Mouse (Mus musculus) gastrocnemius, adult 18-20 months (tissue): ENCODE results near the gene Tnpo1. TPM values are rescaled to one million over a fixed set of nuclear protein-coding genes. Genes with fewer than 3 reads are reported as not detected.

Experiments used
- DNase-seq: peaks from one replicate; pipeline ENCODE4 v3.0.0; 2021; ENCODE audit warnings: low spot score
- long read RNA-seq, 2 experiments: library from polyadenylated mRNA; stranded (forward); transcript quantifications; one replicate each; pipeline ENCODE4 v2.0.0; 2021
- total RNA-seq, 2 experiments: library from RNA; stranded (reverse); gene quantifications; 2 replicates each; pipeline ENCODE4 v1.2.3; 2021

Tnpo1 gene
- total RNA-seq, result 10 to 100 TPM; 26.9 to 36.5 TPM
- long read RNA-seq, experiment 1, partial matches to known transcripts, result 0 of 5 reads
- long read RNA-seq, experiment 1, other reads (novel, unspliced or antisense), result 5 of 5 reads
- long read RNA-seq, experiment 2, full-length matches to known transcripts, result 1 of 10 reads
- long read RNA-seq, experiment 2, partial matches to known transcripts, result 1 of 10 reads
- long read RNA-seq, experiment 2, other reads (novel, unspliced or antisense), result 8 of 10 reads

DNA sequence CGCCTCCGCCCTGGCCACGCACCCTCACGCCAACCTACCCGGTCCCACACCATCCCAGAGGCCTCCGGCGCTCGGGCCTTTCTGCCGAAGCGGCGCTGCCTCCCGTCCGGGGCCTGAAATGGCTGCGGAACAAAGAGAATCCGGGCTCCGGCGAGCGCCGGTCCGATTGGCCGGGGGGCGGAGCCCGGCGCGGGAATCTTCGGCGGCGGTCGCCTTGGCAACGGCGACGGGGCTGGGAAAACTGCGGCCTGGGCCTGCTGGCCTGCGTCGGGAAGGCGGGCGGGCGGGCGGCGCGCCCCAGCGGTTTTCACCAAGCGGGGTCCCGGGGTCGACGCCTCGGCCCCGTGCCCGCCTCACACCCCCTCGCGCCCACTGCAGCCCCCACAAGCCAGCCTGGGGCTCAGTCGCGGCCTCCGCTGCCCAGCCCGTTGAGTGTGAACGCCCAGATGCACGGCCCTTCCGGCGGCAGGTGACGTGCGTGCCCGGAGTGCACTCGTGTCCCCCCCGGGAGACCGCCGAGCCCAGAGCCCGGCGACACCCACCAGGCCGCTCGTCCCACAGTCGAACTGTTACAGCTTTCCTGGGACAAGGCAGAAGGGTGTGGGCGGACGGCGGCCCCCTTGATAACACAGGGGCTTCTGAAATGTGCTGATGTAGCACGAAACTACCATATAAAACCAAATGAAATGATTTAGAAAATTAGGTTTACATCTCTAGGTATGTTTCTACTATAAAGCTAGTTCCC, at the start of gene Tnpo1:
TSS of gene Tnpo1 (minus strand) at position 172 of the 745 bp plus-strand sequence.
- peak; percentile 92 for DNase-seq

DNA sequence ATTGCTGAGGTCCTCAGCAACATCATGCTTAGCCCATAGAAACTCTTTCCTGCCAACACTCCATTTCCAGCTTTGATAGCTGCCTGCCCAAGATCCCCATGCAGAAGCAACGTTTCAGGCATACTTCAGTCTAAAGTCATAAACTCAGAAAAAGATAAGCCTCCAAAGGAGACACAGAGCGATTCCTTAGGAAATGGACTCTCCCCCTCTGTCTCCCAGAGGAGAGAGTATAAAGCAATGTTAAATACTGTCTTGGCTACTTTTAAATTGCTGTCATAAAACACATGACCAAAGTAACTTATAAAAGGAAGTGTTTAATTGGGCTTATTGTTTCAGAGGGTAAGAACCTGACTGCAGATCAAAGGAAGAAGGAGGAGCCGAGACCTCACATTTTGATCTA, 45.9 kb upstream of the Tnpo1 start:
- DNase-seq, result no peak

DNA sequence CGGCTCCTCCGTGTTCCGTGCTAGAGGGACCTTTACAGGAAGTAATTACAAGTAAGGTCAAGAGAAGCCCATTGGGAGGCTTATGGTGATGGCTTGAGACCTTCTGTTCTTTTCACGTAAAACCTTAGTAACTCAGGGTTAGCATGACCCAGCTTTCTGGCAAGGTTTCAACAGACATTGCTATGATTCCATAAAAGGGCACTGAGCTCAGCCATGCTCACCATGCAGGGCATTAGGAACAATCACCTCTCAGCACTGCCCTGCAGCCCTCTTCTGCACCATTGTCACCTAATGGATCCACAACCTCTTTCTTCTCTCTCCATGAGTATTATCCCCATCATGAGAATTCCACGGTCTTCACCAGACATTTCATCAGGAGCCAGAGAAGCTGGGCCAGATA, 45.5 kb upstream of the Tnpo1 start:
- DNase-seq, result no peak

DNA sequence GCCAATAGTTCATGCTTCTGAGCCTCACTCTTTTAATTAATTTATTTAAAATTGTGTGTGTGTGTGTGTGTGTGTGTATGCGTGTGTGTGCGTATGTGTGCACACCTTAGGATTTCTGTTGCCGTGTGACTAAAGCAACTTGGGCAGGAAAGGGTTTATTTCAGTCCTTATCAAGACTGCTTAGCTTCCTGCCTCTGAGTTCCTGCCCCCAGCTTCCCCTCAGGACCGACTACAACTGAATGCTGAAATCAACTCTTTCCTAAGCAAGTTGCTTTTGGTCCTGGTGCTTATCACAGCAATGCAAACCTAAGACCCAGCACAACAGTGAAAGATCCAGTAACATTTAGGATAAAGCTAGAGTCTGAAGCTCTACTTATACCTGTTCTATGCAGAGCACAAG, 42.3 kb upstream of the Tnpo1 start:
- no peak for DNase-seq

DNA sequence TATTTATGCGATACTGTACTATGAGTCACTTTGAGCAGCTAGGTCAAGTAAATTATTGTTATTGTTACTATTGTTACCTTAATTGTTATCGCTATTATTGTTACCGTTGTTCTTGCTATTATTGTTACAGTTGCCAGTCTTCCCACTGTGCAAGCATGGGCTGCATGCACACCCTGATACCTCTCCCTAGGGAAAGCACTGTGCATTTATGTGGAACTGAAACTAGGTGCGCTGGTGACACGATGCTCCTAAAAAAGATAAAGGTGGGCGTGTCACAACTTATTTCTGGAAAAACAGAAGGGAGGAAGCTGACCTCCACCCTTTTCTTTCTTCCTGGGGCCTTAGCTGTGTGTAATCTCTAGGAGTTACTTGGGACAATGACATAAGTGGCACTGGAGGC, 41.8 kb upstream of the Tnpo1 start:
- no peak for DNase-seq

DNA sequence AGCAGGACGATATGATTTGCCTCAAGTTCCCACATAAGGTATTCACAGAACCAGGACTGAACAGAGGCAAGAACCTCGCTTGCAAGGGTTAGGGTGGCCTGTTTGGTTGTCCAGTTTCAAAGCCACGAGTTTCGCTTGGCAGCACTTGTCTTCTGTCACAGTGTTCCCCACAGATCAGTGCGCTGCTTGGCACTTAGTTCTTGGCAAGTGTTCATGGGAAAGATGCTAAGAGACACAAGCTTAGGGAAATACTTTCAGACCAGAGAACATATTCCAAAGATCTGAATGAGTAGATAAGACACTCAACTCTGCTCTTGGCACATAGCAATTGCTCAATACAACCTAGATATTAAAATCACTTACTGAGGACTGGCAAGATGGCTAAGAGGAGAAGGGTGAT, 40.4 kb upstream of the Tnpo1 start:
- peak; percentile 15 for DNase-seq

DNA sequence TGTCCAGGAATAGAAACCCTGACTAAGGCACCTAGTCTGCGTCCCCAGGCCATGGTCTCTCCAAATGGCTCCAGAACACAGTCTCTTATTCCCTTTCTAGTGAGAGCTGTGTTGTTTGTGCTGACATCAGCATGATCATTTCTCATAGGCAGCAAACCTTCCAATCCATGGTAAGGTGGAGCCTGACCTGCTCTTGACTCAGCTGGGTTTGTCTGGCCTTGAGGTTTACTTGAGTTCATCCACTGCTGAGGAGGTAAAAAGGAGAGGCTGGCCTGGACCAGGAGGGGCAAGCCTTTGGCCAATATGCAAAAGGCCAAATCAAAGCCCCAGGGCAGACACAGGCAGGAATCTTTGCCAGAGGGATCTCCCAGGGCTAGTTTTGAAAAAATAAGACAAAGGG, 37.4 kb upstream of the Tnpo1 start:
- DNase-seq, result no peak

DNA sequence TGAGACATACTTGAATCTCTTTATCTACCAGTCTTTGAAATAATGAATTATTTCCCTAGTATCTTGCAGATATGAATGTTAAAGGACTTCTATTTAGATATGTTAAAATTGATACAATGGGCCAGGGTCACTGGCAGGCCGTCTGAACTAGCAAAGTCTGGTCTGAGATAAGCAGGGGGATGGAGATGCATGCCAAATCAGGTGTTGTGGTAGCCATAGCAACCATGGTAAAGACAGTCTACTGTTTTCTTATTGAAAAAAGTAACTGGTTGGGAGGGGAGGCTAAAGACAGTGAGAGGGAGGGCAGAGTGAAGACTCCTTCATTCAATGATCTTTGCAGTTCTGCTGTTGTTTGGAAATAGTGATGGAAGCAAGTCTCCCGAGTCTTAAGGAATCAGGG, 32.0 kb upstream of the Tnpo1 start:
- DNase-seq, result no peak

DNA sequence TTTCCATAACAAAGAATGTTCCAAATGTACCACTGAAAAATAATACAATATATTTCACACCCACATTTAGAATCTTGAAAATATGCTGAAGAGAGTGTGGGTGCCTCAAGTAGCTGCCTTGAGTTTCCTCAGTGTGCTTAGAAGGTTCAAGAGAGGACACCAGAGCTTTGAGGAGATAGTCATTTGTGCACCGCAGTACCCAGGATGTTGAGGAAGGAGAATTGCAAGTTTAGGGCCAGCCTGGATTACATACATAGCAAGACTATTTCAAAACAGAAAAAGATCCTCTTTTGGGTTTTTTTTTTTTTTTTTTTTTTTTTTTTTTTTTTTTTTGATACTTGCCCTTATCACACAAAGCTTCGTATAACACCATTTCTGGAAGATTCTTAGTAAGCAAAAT, 30.0 kb upstream of the Tnpo1 start:
- no peak for DNase-seq

DNA sequence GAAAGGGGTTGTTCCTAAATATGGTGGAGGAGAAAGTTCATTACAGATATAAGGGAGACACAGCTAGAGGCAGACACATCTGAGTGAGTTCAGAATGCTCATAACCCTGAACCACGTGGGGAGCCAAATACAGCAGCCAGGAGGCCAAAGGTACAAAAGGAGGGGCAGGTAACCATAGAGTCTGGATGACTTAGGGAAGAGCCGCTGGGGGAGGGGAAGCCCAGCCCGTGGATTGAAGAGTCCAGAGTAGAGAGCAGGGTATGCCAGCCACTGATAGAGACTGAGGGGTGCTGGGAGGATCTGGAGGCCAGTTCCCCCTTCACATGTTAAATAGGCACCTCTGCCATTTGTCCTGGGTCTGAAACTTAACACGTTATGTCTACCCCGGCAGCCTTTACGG, 29.5 kb upstream of the Tnpo1 start:
- no peak for DNase-seq

DNA sequence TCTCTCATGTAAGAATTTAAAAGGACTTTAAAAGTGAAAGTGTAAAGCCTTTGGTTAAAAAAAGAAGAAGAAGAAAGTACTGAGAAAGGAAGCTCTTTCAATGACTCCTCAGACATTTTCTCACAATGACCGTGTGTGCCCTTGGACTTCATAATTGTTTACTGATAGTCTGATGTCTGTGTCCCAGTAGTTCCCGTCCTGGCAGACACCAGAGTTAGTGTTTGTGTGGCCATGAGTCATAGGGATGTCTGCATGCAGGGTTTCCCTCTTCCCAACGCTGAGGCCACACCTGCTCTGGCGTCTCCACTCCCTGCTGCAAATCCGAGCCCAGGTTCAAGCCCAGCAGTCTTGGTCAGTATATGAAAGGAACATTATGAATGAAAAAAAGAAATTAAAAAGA, 29.0 kb upstream of the Tnpo1 start:
- peak; percentile 30 for DNase-seq

DNA sequence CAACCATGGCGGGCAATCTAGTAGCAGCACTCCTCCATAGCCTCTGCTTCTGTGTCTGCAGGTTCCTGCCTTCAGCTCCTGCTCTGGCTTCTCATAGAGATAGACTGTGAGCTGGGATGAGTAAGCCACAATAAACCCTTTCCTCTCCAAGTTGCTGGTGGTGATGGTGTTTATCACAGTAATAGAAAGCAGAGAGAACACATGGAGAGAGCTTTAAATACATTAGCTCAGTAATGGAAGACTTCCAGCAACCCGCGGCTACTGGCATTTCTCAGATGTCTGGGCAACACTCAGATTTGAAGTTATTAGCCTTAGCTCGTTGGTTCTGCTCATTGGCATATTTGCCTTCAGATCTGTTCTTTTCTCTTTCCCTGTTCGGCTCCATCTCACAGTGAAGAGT, 27.6 kb upstream of the Tnpo1 start:
- DNase-seq, result peak; percentile 21

DNA sequence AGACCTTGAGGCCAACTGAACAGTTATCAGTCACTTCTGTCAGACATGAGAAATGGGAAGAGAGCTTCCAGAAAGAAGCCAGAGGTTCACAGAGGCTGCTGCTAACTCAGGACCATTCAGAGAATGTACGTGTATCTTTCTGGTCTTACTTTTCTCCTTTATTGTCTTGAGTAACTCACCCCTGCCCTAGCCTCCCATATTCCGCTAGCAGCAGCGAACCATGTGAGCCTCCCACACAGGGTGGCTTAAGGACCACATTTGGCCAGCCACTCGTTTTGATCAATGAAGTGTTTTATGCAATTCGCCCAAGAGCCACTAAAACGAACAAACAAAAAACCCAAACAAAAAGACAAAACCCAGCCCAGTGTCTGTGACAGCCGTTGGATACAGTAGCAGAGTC, 25.8 kb upstream of the Tnpo1 start:
- DNase-seq, result no peak

DNA sequence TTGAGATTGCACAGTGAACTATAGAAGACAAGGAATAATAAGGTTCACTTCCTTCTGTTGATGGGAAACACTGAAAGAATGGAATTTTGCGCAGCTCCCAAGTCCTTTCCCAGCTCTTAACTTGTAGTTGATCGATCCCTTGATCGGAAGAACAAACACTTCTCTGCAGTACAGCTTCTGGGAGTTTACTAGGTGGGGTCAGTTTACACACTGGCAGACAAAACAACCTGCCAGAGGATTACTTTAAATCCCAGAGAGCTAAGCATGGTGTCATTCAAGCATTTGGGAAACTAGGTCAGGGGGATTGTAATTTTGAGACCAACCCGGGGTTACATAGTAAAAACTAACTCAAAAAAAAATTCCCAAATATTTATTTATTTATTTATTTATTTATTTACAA, 22.0 kb upstream of the Tnpo1 start:
- no peak for DNase-seq

DNA sequence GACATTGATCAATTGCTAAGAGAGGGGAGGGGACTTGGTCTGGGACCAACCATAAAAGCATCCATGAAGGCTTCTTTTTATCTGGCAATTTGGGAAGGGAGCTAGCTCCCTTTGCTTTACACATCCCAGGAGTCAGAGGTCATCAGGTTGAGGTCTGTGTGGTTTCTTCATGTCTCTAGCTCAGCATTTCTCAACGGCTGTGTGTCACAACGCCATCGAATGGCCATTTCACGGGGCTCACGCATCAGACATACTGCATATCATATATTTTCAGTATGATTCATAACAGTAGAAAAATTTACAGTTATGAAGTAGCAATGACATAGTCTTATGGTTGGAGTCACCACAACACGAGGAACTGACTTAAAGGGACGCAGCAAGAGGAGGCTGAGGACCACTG, 20.2 kb upstream of the Tnpo1 start:
- no peak for DNase-seq

DNA sequence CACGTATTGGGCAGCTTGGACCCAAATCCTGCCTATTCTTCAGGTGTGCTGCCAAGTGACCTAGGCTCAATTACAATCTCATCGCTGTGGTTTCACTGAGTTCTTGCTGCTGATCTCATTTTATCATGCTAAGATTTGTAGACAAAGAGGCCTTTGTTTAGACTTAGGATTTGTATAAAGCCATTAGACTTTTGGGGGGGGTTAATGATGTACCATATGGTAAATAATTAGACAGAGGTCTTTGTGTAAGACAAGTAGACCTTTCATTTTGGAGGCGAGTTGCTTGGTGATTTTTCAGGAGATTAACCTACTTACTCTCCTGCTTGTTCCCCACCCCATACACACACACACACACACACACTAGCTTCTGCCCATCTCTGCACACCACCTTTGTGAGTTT, 19.7 kb upstream of the Tnpo1 start:
- no peak for DNase-seq

DNA sequence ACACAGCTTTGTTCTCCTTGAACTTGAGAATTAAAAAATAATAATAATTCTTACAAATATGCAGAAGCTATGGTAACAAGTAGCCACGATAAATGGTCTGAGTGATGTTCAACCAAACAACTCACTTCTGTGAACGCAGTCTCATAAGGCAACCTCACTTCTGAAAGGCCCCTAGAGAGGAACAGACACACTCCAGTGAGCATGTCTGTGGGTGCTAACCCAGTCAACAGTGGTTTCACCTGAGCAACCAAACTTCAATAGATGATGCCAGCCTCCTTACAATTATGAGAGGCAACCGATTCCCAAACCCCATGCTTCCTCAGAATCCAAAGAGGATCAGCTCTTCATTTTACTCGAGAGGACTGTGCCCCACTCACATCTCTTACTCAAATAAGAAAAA, 19.2 kb upstream of the Tnpo1 start:
- no peak for DNase-seq

DNA sequence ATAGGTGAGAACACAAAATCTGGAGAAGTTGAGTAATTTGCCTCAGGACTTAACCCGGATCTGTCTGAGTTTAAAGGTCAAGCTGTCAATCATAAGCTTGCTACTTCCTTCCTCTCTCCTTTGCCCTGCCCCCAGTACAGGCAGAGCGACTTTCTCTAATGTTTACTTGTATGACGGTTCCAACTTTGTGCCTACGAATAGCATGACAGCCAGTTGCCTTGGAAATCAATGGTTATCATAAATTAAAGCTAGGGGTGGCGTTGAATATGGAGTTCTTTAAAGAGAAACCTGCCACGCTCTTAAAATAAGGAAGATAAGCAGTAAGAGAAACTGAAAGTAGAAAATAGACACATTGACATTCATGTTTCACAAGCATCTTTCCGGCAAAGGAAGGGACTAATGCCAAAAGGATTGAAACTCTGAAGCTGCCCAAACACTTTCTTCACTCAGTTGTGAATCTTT, 18.5 kb upstream of the Tnpo1 start:
- DNase-seq, result no peak

DNA sequence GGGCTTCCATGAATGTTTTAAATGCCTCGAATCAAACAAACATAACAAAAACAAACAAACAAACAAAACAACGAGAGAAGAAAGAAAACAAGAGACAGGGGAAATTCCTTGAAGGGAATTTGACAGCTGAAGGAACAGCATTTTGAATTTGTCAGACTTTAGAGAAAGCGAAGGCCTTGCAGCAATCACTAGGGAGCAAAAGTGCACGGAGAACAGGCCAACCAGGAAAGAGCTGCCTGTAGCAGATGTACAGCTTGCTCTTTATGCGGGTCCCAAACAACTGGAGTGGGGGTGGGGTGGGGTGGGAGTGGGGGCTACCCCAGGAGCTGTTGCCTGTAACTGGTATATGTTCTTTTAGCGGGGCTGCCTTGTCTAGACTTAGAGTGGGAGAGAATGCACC, 16.2 kb upstream of the Tnpo1 start:
- DNase-seq, result no peak

DNA sequence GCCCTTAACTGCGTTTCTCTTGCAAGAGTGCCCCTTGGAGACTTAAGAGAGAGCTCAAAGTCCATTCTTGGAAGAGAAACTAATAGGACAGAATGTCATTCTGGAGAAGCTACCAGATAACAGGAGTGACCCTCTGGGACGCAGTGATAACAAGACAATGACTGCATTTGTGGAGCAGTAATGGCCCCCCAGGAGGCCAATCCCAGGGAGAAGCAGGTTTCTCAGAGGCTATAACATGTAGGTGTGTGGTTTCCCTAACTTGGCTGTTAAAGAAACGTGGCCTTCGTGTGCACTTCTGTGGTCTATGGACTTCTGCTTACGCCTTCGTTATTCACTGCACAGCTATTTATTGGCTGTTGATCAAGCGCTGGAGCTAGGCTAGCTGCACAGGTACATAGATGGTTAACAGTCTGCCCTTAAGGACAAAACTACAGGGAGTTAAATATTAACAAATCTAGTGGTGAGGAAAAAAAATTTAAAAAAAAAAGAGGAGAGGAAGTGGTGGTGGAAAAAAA, 15.7 kb upstream of the Tnpo1 start:
- no peak for DNase-seq

DNA sequence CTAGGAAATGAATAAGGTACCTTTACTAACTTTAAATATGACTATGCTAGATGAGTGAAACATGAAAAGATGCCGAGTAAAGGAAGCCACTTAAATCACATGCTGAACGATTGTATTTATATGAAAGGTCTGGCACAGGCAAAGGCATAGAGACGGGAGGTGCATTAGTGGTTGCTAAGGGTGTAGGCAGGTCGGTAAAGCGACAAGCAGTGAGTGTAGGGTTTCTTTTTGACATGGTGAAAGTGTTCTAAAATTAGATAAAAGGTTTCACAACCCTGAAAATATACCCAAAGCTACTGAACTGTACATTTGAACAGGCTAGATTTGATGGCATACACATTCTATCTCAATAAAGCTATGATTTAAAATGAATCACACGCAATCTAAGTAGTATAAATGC, 10.9 kb upstream of the Tnpo1 start:
- peak; percentile 44 for DNase-seq

DNA sequence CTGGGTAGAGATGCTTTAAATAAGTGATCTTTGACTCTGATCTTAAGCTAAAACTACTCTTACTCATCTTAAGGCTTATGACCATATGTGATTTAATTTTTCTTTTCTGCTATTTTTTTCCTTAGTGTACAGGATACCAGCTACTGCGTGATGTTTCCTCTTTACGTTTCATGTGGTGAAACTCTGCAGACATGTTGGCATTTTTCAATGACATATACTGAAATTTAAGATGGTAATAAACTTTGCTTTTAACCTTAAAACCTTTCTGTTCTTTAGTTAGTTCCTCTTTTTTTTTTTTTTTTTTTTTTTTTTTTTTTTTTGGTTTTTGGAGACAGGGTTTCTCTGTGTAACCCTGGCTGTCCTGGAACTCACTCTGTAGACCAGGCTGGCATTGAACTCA, 2.7 kb upstream of the Tnpo1 start:
- DNase-seq, result no peak

DNA sequence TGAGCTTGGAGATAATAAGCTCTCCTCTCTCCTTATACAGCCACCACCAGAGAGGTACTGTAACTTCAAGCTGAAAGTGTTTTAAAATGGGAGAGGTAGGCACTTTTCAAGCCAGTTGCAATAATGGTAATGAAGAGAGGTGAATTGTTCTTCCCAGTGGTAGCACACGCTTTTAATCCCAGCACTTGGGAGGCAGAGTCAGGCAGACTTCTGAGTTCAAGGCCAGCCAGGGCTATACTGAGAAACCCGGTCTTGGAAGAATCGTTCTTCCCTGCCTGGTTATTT, 716 bp upstream of the Tnpo1 start:
- no peak for DNase-seq
